In genomic region chr3:86641393-86641792, GRCm38 (mm10) we compare ENCODE assay signal across 23 mouse cellular contexts.
"Had no signal": no experiment of that assay in that cellular context is flagged by ENCODE, and none has a peak within 500 bp of the region (broad histone marks: within the 10 kb centered on the region; RNA-seq: fewer than 3 reads in every experiment).

No protein-coding gene starts in this region.

- H3K36me3 ChIP-seq: heart, embryonic 10.5 days; heart, embryonic 12.5 days; limb, embryonic 13.5 days; limb, embryonic 15.5 days; liver, embryonic 12.5 days had no signal

- H3K9ac ChIP-seq: heart, embryonic 12.5 days; hindbrain, embryonic 13.5 days; hindbrain, embryonic 15.5 days; limb, embryonic 13.5 days; limb, embryonic 15.5 days; liver, embryonic 12.5 days; liver, embryonic 14.5 days had no signal

- H3K4me1 ChIP-seq: heart, embryonic 10.5 days; heart, embryonic 12.5 days; hindbrain, embryonic 15.5 days; limb, embryonic 13.5 days; limb, embryonic 15.5 days; liver, embryonic 12.5 days had no signal

- ATAC-seq: hindbrain, postnatal 0 days; intestine, embryonic 16.5 days; liver, embryonic 12.5 days had no signal

- H3K27me3 ChIP-seq: heart, embryonic 12.5 days; hindbrain, embryonic 13.5 days; hindbrain, embryonic 15.5 days; limb, embryonic 13.5 days; limb, embryonic 15.5 days; liver, embryonic 12.5 days had no signal

- H3K4me2 ChIP-seq: heart, embryonic 12.5 days; hindbrain, embryonic 13.5 days; hindbrain, embryonic 15.5 days; limb, embryonic 13.5 days; limb, embryonic 15.5 days; liver, embryonic 12.5 days had no signal

- H3K4me3 ChIP-seq: gastrocnemius, adult 2 months; heart, embryonic 10.5 days; heart, embryonic 12.5 days; hindbrain, embryonic 13.5 days; hindbrain, embryonic 15.5 days; limb, embryonic 13.5 days; limb, embryonic 15.5 days; liver, embryonic 12.5 days had no signal

- H3K27ac ChIP-seq: gastrocnemius, adult 2 months; heart, embryonic 10.5 days; hindbrain, embryonic 13.5 days; hindbrain, embryonic 15.5 days; hindbrain, postnatal 0 days; limb, embryonic 13.5 days; limb, embryonic 15.5 days; liver, embryonic 12.5 days; liver, embryonic 14.5 days had no signal

- DNase-seq: gastrocnemius, adult 2 months; gastrocnemius, postnatal 10 days; gastrocnemius, postnatal 25 days; heart, adult 18-20 months; heart, postnatal 10 days; heart, postnatal 4 days; kidney, adult 11 months; kidney, adult 8-10 months; kidney, postnatal 10 days; kidney, postnatal 36 days; layer of hippocampus, adult 9-11 months; layer of hippocampus, postnatal 36 days; left cerebral cortex, postnatal 4 days had no signal

- H3K9me3 ChIP-seq: heart, embryonic 10.5 days; heart, embryonic 12.5 days; hindbrain, embryonic 13.5 days; hindbrain, embryonic 15.5 days; limb, embryonic 13.5 days; limb, embryonic 15.5 days; liver, embryonic 12.5 days had no signal
